Comparison of ENCODE assay signal across 12 mouse cellular contexts in the genomic region with DNA sequence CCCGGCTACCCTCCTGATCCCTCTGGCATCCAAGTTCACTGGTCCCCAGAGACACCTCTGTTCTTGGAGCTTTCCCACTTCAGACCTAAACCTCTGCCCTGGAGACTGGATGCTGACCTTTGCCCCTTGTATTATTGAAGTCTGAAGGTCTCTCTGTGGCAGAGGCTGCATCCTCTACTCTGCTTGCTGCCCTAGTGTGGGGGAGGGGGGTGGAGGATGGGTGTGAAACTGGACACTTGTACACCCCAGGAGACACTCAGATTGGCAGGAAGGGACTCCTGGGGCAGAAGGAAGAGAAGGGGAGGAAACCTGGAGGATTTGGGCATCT.
DNase-seq lines count a peak whose midpoint lies in the region; ATAC-seq and TF ChIP-seq lines count a peak whose summit lies in the region.
"Had no signal": no experiment of that assay in that cellular context is flagged by ENCODE, and none has a peak within 500 bp of the region (broad histone marks: within the 10 kb centered on the region; RNA-seq: fewer than 3 reads in every experiment).

No protein-coding gene starts in this region.

- 27% methylated on average over 1 of the region's 1 CpGs for WGBS in forebrain, embryonic 10.5 days
- WGBS in forebrain, embryonic 15.5 days: 28% methylated on average over 1 of the region's 1 CpGs
- WGBS in midbrain, embryonic 11.5 days: 11% methylated on average over 1 of the region's 1 CpGs
- 24% methylated on average over 1 of the region's 1 CpGs for WGBS in midbrain, embryonic 15.5 days
- 21% methylated on average over 1 of the region's 1 CpGs for WGBS in kidney, postnatal 0 days
- 31% methylated on average over 1 of the region's 1 CpGs for WGBS in neural tube, embryonic 13.5 days
- WGBS in forebrain, embryonic 11.5 days: 6% methylated on average over 1 of the region's 1 CpGs

- DNase-seq in forebrain, embryonic 10.5 days (ENCODE audit: extremely low spot score, low spot score): no peak
- DNase-seq in midbrain, embryonic 11.5 days (ENCODE audit: low spot score, missing footprints): no peak
- no peak for DNase-seq in kidney, postnatal 0 days (ENCODE audit: low spot score)
- no peak for DNase-seq in urinary bladder, postnatal 4 days (ENCODE audit: low spot score in 2 of 2)
- DNase-seq in forebrain, embryonic 11.5 days (ENCODE audit: low spot score): no peak
- DNase-seq: heart, postnatal 10 days; lung, postnatal 36 days; thymus, postnatal 25 days had no signal

- TF ChIP-seq CTCF in kidney, postnatal 0 days (IDR thresholded peaks at IDR 0.05; ENCODE audit: low read depth): no peak

- no peaks in the 10 kb centered on the region for H3K36me3 ChIP-seq in forebrain, embryonic 10.5 days (replicated peaks)
- H3K36me3 ChIP-seq in forebrain, embryonic 15.5 days: no peaks in the 10 kb centered on the region
- no peaks in the 10 kb centered on the region for H3K36me3 ChIP-seq in midbrain, embryonic 11.5 days (ENCODE audit: control insufficient read depth, insufficient read depth, low read length)
- H3K36me3 ChIP-seq in midbrain, embryonic 15.5 days (replicated peaks): no peaks in the 10 kb centered on the region
- no peaks in the 10 kb centered on the region for H3K36me3 ChIP-seq in kidney, postnatal 0 days (ENCODE audit: insufficient read depth, low read length)
- no peaks in the 10 kb centered on the region for H3K36me3 ChIP-seq in neural tube, embryonic 13.5 days
- no peaks in the 10 kb centered on the region for H3K36me3 ChIP-seq in forebrain, embryonic 11.5 days (ENCODE audit: control insufficient read depth, insufficient read depth, low read length)

- H3K4me3 ChIP-seq in forebrain, embryonic 10.5 days: no peak overlapping the region
- no peak overlapping the region for H3K4me3 ChIP-seq in forebrain, embryonic 15.5 days
- no peak overlapping the region for H3K4me3 ChIP-seq in midbrain, embryonic 11.5 days (ENCODE audit: low read depth, low read length)
- no peak overlapping the region for H3K4me3 ChIP-seq in midbrain, embryonic 15.5 days
- H3K4me3 ChIP-seq in kidney, postnatal 0 days (replicated peaks; ENCODE audit: low read depth, low read length): no peak overlapping the region
- no peak overlapping the region for H3K4me3 ChIP-seq in neural tube, embryonic 13.5 days
- H3K4me3 ChIP-seq in forebrain, embryonic 11.5 days (ENCODE audit: low read depth, low read length): no peak overlapping the region
- H3K4me3 ChIP-seq: layer of hippocampus, adult 2 months had no signal

- H3K9me3 ChIP-seq in forebrain, embryonic 10.5 days: no peaks in the 10 kb centered on the region
- no peaks in the 10 kb centered on the region for H3K9me3 ChIP-seq in forebrain, embryonic 15.5 days
- no peaks in the 10 kb centered on the region for H3K9me3 ChIP-seq in midbrain, embryonic 11.5 days (ENCODE audit: control insufficient read depth, low read length)
- no peaks in the 10 kb centered on the region for H3K9me3 ChIP-seq in midbrain, embryonic 15.5 days
- H3K9me3 ChIP-seq in kidney, postnatal 0 days (replicated peaks; ENCODE audit: low read length): no peaks in the 10 kb centered on the region
- no peaks in the 10 kb centered on the region for H3K9me3 ChIP-seq in neural tube, embryonic 13.5 days
- H3K9me3 ChIP-seq in forebrain, embryonic 11.5 days (ENCODE audit: control insufficient read depth, low read length): no peaks in the 10 kb centered on the region

- H3K4me1 ChIP-seq in forebrain, embryonic 10.5 days: peaks cover 77% of the 10 kb centered on the region
- peaks cover 7% of the 10 kb centered on the region; the same call in 1 of the 2 replicates for H3K4me1 ChIP-seq in forebrain, embryonic 15.5 days
- peaks cover 24% of the 10 kb centered on the region for H3K4me1 ChIP-seq in midbrain, embryonic 11.5 days (ENCODE audit: control insufficient read depth, insufficient read depth, low read length)
- H3K4me1 ChIP-seq in midbrain, embryonic 15.5 days: peaks cover 26% of the 10 kb centered on the region
- H3K4me1 ChIP-seq in kidney, postnatal 0 days (replicated peaks; ENCODE audit: insufficient read depth, low read length): peaks cover 27% of the 10 kb centered on the region
- H3K4me1 ChIP-seq in neural tube, embryonic 13.5 days (replicated peaks): peaks cover 52% of the 10 kb centered on the region
- H3K4me1 ChIP-seq in forebrain, embryonic 11.5 days (replicated peaks; ENCODE audit: control insufficient read depth, insufficient read depth, low read length): peaks cover 21% of the 10 kb centered on the region

- no peak overlapping the region for H3K9ac ChIP-seq in forebrain, embryonic 15.5 days (replicated peaks)
- H3K9ac ChIP-seq in midbrain, embryonic 11.5 days (ENCODE audit: low read length): 0 out of 2 replicates have a peak overlapping the region, but pooled peaks have one; percentile 18
- H3K9ac ChIP-seq in midbrain, embryonic 15.5 days: no peak overlapping the region
- no peak overlapping the region for H3K9ac ChIP-seq in kidney, postnatal 0 days (ENCODE audit: low read depth, low read length)
- H3K9ac ChIP-seq in neural tube, embryonic 13.5 days: 0 out of 2 replicates have a peak overlapping the region, but pooled peaks have one; percentile 38
- no peak overlapping the region; the same call in 1 of the 2 replicates for H3K9ac ChIP-seq in forebrain, embryonic 11.5 days (ENCODE audit: low read length)

- H3K27me3 ChIP-seq in forebrain, embryonic 10.5 days (ENCODE audit: poor library complexity, severe bottlenecking): no peaks in the 10 kb centered on the region
- no peaks in the 10 kb centered on the region for H3K27me3 ChIP-seq in forebrain, embryonic 15.5 days
- no peaks in the 10 kb centered on the region for H3K27me3 ChIP-seq in midbrain, embryonic 11.5 days (ENCODE audit: control insufficient read depth, insufficient read depth, low read length)
- H3K27me3 ChIP-seq in midbrain, embryonic 15.5 days (replicated peaks): no peaks in the 10 kb centered on the region
- no peaks in the 10 kb centered on the region for H3K27me3 ChIP-seq in kidney, postnatal 0 days (ENCODE audit: insufficient read depth, low read length)
- no peaks in the 10 kb centered on the region for H3K27me3 ChIP-seq in neural tube, embryonic 13.5 days
- H3K27me3 ChIP-seq in forebrain, embryonic 11.5 days (ENCODE audit: control insufficient read depth, insufficient read depth, low read length): no peaks in the 10 kb centered on the region

- H3K4me2 ChIP-seq in forebrain, embryonic 15.5 days (replicated peaks): no peak overlapping the region
- H3K4me2 ChIP-seq in midbrain, embryonic 11.5 days: no peak overlapping the region
- H3K4me2 ChIP-seq in midbrain, embryonic 15.5 days: no peak overlapping the region
- H3K4me2 ChIP-seq in kidney, postnatal 0 days (ENCODE audit: low read length): no peak overlapping the region
- H3K4me2 ChIP-seq in neural tube, embryonic 13.5 days: no peak overlapping the region
- H3K4me2 ChIP-seq in forebrain, embryonic 11.5 days (ENCODE audit: low read depth, low read length, severe bottlenecking): no peak overlapping the region

- peak overlapping the region; percentile 81 for H3K27ac ChIP-seq in forebrain, embryonic 10.5 days
- H3K27ac ChIP-seq in forebrain, embryonic 15.5 days (replicated peaks): no peak overlapping the region
- H3K27ac ChIP-seq in midbrain, embryonic 11.5 days (ENCODE audit: low read depth, low read length): no peak overlapping the region
- H3K27ac ChIP-seq in midbrain, embryonic 15.5 days: no peak overlapping the region
- H3K27ac ChIP-seq in kidney, postnatal 0 days: no peak overlapping the region
- H3K27ac ChIP-seq in neural tube, embryonic 13.5 days (replicated peaks): no peak overlapping the region
- H3K27ac ChIP-seq in forebrain, embryonic 11.5 days (ENCODE audit: low read depth, low read length): no peak overlapping the region
- H3K27ac ChIP-seq: layer of hippocampus, adult 2 months had no signal

- ATAC-seq in forebrain, embryonic 15.5 days (replicated peaks): no peak
- ATAC-seq in midbrain, embryonic 11.5 days (ENCODE audit: low FRiP score): peak; percentile 23; the same call in 1 of the 2 replicates
- no peak for ATAC-seq in midbrain, embryonic 15.5 days (replicated peaks)
- peak; percentile 6; the same call in 1 of the 2 replicates for ATAC-seq in kidney, postnatal 0 days (replicated peaks; ENCODE audit: low FRiP score, low read depth)
- no peak for ATAC-seq in neural tube, embryonic 13.5 days (ENCODE audit: low read depth)
- no peak for ATAC-seq in forebrain, embryonic 11.5 days (replicated peaks; ENCODE audit: low FRiP score)

Comparison
In these comparisons a context has a peak if more than half of its experiments do, and no peak if none do; other contexts are left out.
1. ATAC-seq: peak in midbrain, embryonic 11.5 days (single experiment) and kidney, postnatal 0 days (single experiment); none in forebrain, embryonic 15.5 days (single experiment), midbrain, embryonic 15.5 days (single experiment), neural tube, embryonic 13.5 days (single experiment) and forebrain, embryonic 11.5 days (single experiment).
2. H3K9ac ChIP-seq: peak in midbrain, embryonic 11.5 days (single experiment) and neural tube, embryonic 13.5 days (single experiment); none in forebrain, embryonic 15.5 days (single experiment), midbrain, embryonic 15.5 days (single experiment), kidney, postnatal 0 days (single experiment) and forebrain, embryonic 11.5 days (single experiment).